Mouse (Mus musculus): ENCODE measurements around the gene Yipf2. TPM values are rescaled to one million over a fixed set of nuclear protein-coding genes. Genes with fewer than 3 reads are reported as not detected.
A peak's percentile ranks its signal among the peaks of the same experiment; 100 is the strongest.
"Not testable (repeated sequence)": the region's sequence is repeated elsewhere in the genome, so short reads cannot be mapped to it uniquely, and the experiment has no call there.

Yipf2 gene
- polyA plus RNA-seq, 2 experiments: 6.1 to 9.0 TPM

DNA sequence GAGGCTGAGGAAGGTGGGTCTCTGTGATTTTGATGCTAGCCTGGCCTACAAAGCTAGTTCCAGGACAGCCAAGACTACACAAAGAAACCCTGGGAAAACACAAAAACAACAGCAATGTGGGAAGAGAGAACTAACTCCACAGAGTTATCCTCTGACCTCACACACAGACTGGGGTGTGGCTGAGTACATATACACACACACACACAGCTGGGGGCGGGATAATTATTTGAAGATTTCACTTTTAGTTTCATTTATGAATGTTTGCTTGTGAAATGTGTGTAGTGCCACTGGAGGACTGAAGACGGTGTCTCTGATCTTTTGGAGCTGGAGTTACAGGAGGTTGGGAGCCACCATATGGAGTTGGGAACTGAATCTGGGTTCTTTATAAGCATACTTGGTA lies 8.4 kb upstream of the Yipf2 start:
- no peaks in the 10 kb centered on the region for H3K27me3 ChIP-seq (ENCODE audit: control insufficient read depth, insufficient read depth, low read length)
- H3K4me3 ChIP-seq (ENCODE audit: insufficient read depth in 1 of 2, low read depth in 2 of 2, low read length in 2 of 2): no peak overlapping the region
- H3K27ac ChIP-seq: no peak overlapping the region
- no peak for TF ChIP-seq CTCF (IDR thresholded peaks at IDR 0.05; ENCODE audit: low read depth)
- no peak for TF ChIP-seq EP300 (IDR thresholded peaks at IDR 0.05; ENCODE audit: low read depth)
- H3K4me1 ChIP-seq (replicated peaks; ENCODE audit: control insufficient read depth in 2 of 2, insufficient read depth in 2 of 2, low read length in 1 of 2): peaks cover 0 to 11% of the 10 kb centered on the region in 2 experiments; a peak in 3 of 4 replicates
- no peak for DNase-seq (ENCODE audit: low read depth in 3 of 3, low spot score in 3 of 3)
- no peak overlapping the region for H3K9ac ChIP-seq (replicated peaks)
- WGBS (ENCODE audit: insufficient replicate concordance): 70% methylated on average over 2 of the region's 2 CpGs
- no peak for ATAC-seq (ENCODE audit: insufficient read depth)
- no peaks in the 10 kb centered on the region for H3K9me3 ChIP-seq (ENCODE audit: control insufficient read depth, low read length)
- H3K36me3 ChIP-seq (replicated peaks; ENCODE audit: control insufficient read depth, insufficient read depth, low read depth): no peaks in the 10 kb centered on the region; the same call in 1 of the 2 replicates
- no peak overlapping the region for H3K4me2 ChIP-seq (ENCODE audit: low read depth)

- H3K36me3 ChIP-seq (replicated peaks; ENCODE audit: control insufficient read depth, insufficient read depth, low read depth): no peaks in the 10 kb centered on the region; the same call in 1 of the 2 replicates
- H3K9ac ChIP-seq (replicated peaks): no peak overlapping the region; the same call in 1 of the 2 replicates
- TF ChIP-seq CTCF (IDR thresholded peaks at IDR 0.05; ENCODE audit: low read depth) (no peak), EP300 (IDR thresholded peaks at IDR 0.05; ENCODE audit: low read depth) (0 out of 2 replicates have a peak, but pooled peaks have one; percentile 12)
- no peak overlapping the region for H3K4me2 ChIP-seq (ENCODE audit: low read depth)
- peak in 1 of 3 experiments; percentile 30 for DNase-seq (ENCODE audit: low read depth in 3 of 3, low spot score in 3 of 3)
- 35% methylated on average over 3 of the region's 3 CpGs for WGBS (ENCODE audit: insufficient replicate concordance)
- H3K27me3 ChIP-seq (ENCODE audit: control insufficient read depth, insufficient read depth, low read length): no peaks in the 10 kb centered on the region
- H3K4me1 ChIP-seq (replicated peaks; ENCODE audit: control insufficient read depth in 2 of 2, insufficient read depth in 2 of 2, low read length in 1 of 2): peaks cover 0 to 11% of the 10 kb centered on the region in 2 experiments; a peak in 3 of 4 replicates
- H3K27ac ChIP-seq: no peak overlapping the region
- ATAC-seq (ENCODE audit: insufficient read depth): peak; percentile 76
- no peak overlapping the region for H3K4me3 ChIP-seq (ENCODE audit: insufficient read depth in 1 of 2, low read depth in 2 of 2, low read length in 2 of 2)
- H3K9me3 ChIP-seq (ENCODE audit: control insufficient read depth, low read length): no peaks in the 10 kb centered on the region
These were observed 7.6 kb upstream of the Yipf2 start for GRCm38 (mm10) chr9:21600186-21600585.

- ATAC-seq (ENCODE audit: insufficient read depth): no peak
- Histone ChIP-seq H3K27ac (no peak overlapping the region), H3K4me3 (ENCODE audit: insufficient read depth in 1 of 2, low read depth in 2 of 2, low read length in 2 of 2) (no peak overlapping the region), H3K4me2 (ENCODE audit: low read depth) (no peak overlapping the region), H3K36me3 (replicated peaks; ENCODE audit: control insufficient read depth, insufficient read depth, low read depth) (no peaks in the 10 kb centered on the region; the same call in 1 of the 2 replicates), H3K9ac (replicated peaks) (no peak overlapping the region), H3K4me1 (replicated peaks; ENCODE audit: control insufficient read depth in 2 of 2, insufficient read depth in 2 of 2, low read length in 1 of 2) (peaks cover 0 to 20% of the 10 kb centered on the region in 2 experiments), H3K9me3 (ENCODE audit: control insufficient read depth, low read length) (no peaks in the 10 kb centered on the region), H3K27me3 (ENCODE audit: control insufficient read depth, insufficient read depth, low read length) (no peaks in the 10 kb centered on the region)
- peak in 2 of 3 experiments; percentile 22 to 37 for DNase-seq (ENCODE audit: low read depth in 3 of 3, low spot score in 3 of 3)
- WGBS (ENCODE audit: insufficient replicate concordance): 17% methylated on average over 2 of the region's 2 CpGs
- TF ChIP-seq EP300 (IDR thresholded peaks at IDR 0.05; ENCODE audit: low read depth): no peak
- TF ChIP-seq CTCF (IDR thresholded peaks at IDR 0.05; ENCODE audit: low read depth): peak; percentile 62
These were observed 5.6 kb upstream of the Yipf2 start for GRCm38 (mm10) chr9:21598198-21598597.

- ATAC-seq (ENCODE audit: insufficient read depth): no peak
- H3K4me1 ChIP-seq (replicated peaks; ENCODE audit: control insufficient read depth in 2 of 2, insufficient read depth in 2 of 2, low read length in 1 of 2): peaks cover 0 to 15% of the 10 kb centered on the region in 2 experiments
- WGBS (ENCODE audit: insufficient replicate concordance): 70% methylated on average over 2 of the region's 2 CpGs
- H3K4me2 ChIP-seq (ENCODE audit: low read depth): 0 out of 2 replicates have a peak overlapping the region, but pooled peaks have one; percentile 80
- H3K4me3 ChIP-seq (ENCODE audit: insufficient read depth in 1 of 2, low read depth in 2 of 2, low read length in 2 of 2): no peak overlapping the region
- H3K9ac ChIP-seq (replicated peaks): no peak overlapping the region
- H3K27ac ChIP-seq: no peak overlapping the region
- H3K9me3 ChIP-seq (ENCODE audit: control insufficient read depth, low read length): no peaks in the 10 kb centered on the region
- H3K36me3 ChIP-seq (replicated peaks; ENCODE audit: control insufficient read depth, insufficient read depth, low read depth): no peaks in the 10 kb centered on the region; the same call in 1 of the 2 replicates
- TF ChIP-seq EP300 (IDR thresholded peaks at IDR 0.05; ENCODE audit: low read depth): no peak
- TF ChIP-seq CTCF (IDR thresholded peaks at IDR 0.05; ENCODE audit: low read depth): no peak
- DNase-seq (ENCODE audit: low read depth in 3 of 3, low spot score in 3 of 3): no peak
- no peaks in the 10 kb centered on the region for H3K27me3 ChIP-seq (ENCODE audit: control insufficient read depth, insufficient read depth, low read length)
These were observed 2.2 kb upstream of the Yipf2 start for GRCm38 (mm10) chr9:21594838-21595237.

- Histone ChIP-seq H3K9ac (replicated peaks) (peak overlapping the region; percentile 3; the same call in 1 of the 2 replicates), H3K4me1 (replicated peaks; ENCODE audit: control insufficient read depth in 2 of 2, insufficient read depth in 2 of 2, low read length in 1 of 2) (peaks cover 0 to 14% of the 10 kb centered on the region in 2 experiments; a peak in 3 of 4 replicates), H3K4me2 (ENCODE audit: low read depth) (peak overlapping the region; percentile 80), H3K4me3 (ENCODE audit: insufficient read depth in 1 of 2, low read depth in 2 of 2, low read length in 2 of 2) (peak overlapping the region; percentile 63 to 89; a peak in 3 of 4 replicates)
- H3K36me3 ChIP-seq (replicated peaks; ENCODE audit: control insufficient read depth, insufficient read depth, low read depth); ATAC-seq (ENCODE audit: insufficient read depth); DNase-seq (ENCODE audit: low read depth in 3 of 3, low spot score in 3 of 3); H3K27me3 ChIP-seq (ENCODE audit: control insufficient read depth, insufficient read depth, low read length); H3K27ac ChIP-seq; H3K9me3 ChIP-seq (ENCODE audit: control insufficient read depth, low read length): not testable (repeated sequence)
- WGBS (ENCODE audit: insufficient replicate concordance): 79% methylated on average over 8 of the region's 8 CpGs
These were observed 1.7 kb upstream of the Yipf2 start for GRCm38 (mm10) chr9:21594350-21594749.
